Mouse (Mus musculus) limb, embryonic 14.5 days (tissue): ENCODE measurements around the gene Pebp1. TPM values are rescaled to one million over a fixed set of nuclear protein-coding genes. Genes with fewer than 3 reads are reported as not detected.

Experiments
- ATAC-seq: fragments of 200-750 bp; cut with Nextera tagmentation; 2 replicates; pipeline ENCODE4 v1.8.0; 2017; ENCODE audit warnings: low read depth, moderate number of reproducible peaks, moderate TSS enrichment; ENCODE audit not compliant: low FRiP score
- DNase-seq: peaks from one replicate; pipeline ENCODE4 v3.0.0-alpha.2; 2015; ENCODE audit warnings: low spot score
- H3K27ac ChIP-seq: fragments of 300-500 bp; sonication (generic); replicated peaks from 2 replicates; pipeline ENCODE4 v1.5.1; 2014; ENCODE audit warnings: low read depth, mild to moderate bottlenecking, low read length, moderate library complexity, mixed read lengths
- H3K27me3 ChIP-seq: fragments of 300-500 bp; sonication (generic); 2 replicates; pipeline ENCODE4 v1.6.1; 2014; ENCODE audit warnings: low read length, mixed read lengths; ENCODE audit not compliant: control insufficient read depth, insufficient read depth
- H3K36me3 ChIP-seq: fragments of 300-500 bp; sonication (generic); 2 replicates; pipeline ENCODE4 v1.6.1; 2014; ENCODE audit warnings: mild to moderate bottlenecking, low read length, moderate library complexity, mixed read lengths; ENCODE audit not compliant: control insufficient read depth, insufficient read depth
- H3K4me1 ChIP-seq: fragments of 300-500 bp; sonication (generic); 2 replicates; pipeline ENCODE4 v1.6.1; 2014; ENCODE audit warnings: antibody characterized with exemption, low read length, mixed read lengths; ENCODE audit not compliant: control insufficient read depth, insufficient read depth
- H3K4me2 ChIP-seq: fragments of 300-500 bp; sonication (generic); replicated peaks from 2 replicates; pipeline ENCODE4 v1.6.1; 2014; ENCODE audit warnings: low read depth, mild to moderate bottlenecking, low read length, moderate library complexity; ENCODE audit not compliant: severe bottlenecking
- H3K4me3 ChIP-seq: fragments of 300-500 bp; sonication (generic); replicated peaks from 2 replicates; pipeline ENCODE4 v1.5.1; 2014; ENCODE audit warnings: low read length
- H3K9ac ChIP-seq: fragments of 300-500 bp; sonication (generic); 2 replicates; pipeline ENCODE4 v1.6.1; 2014; ENCODE audit warnings: mild to moderate bottlenecking, low read depth, low read length, moderate library complexity; ENCODE audit not compliant: severe bottlenecking
- H3K9me3 ChIP-seq: fragments of 300-500 bp; sonication (generic); 2 replicates; pipeline ENCODE4 v1.6.1; 2016; ENCODE audit warnings: low read length; ENCODE audit not compliant: control insufficient read depth
- POLR2A ChIP-seq: fragments of 200-500 bp; IDR thresholded peaks from 2 replicates; pipeline ENCODE4 v1.8.0; 2012; ENCODE audit warnings: inconsistent platforms, mild to moderate bottlenecking, moderate library complexity, borderline replicate concordance; ENCODE audit not compliant: insufficient read depth, insufficient read length; ENCODE audit errors: extremely low read depth
- WGBS: fragments of 180-500 bp; shearing (Covaris S2); extraction: QIAGEN DNeasy Blood & Tissue Kit; methylation state at CpG from one replicate; pipeline ENCODE4 v1.1.7; 2014; 5-methylcytosine and 5-hydroxymethylcytosine counted together
- polyA plus RNA-seq, 2 experiments: library from polyadenylated mRNA; depleted of rRNA in 1 of 2; stranded (reverse) in 1 of 2; unstranded in 1 of 2; fragments of >200 nt; fragmentation: Nextera tagmentation in 1 of 2; extraction: Ambion mirVana in 1 of 2; gene quantifications; 2 replicates each; pipeline versions ENCODE4 v1.2.1 to v1.2.3; 2012 to 2014

Gene Pebp1
- polyA plus RNA-seq, 2 experiments: 547 to 706 TPM

GRCm38 (mm10) chr5:117306826-117307225 is 19.4 kb upstream of the Pebp1 start:
- Histone ChIP-seq H3K4me2 (no peak overlapping the region), H3K27me3 (no peaks in the 10 kb centered on the region), H3K4me3 (no peak overlapping the region), H3K27ac (no peak overlapping the region), H3K9ac (no peak overlapping the region), H3K4me1 (no peaks in the 10 kb centered on the region), H3K36me3 (no peaks in the 10 kb centered on the region), H3K9me3 (no peaks in the 10 kb centered on the region)
- no peak for ATAC-seq
- DNase-seq: no peak
- TF ChIP-seq POLR2A: no peak
- WGBS: 93% methylated on average over 2 of the region's 2 CpGs

GRCm38 (mm10) chr5:117305754-117306153 is 18.3 kb upstream of the Pebp1 start:
- Histone ChIP-seq H3K4me3 (no peak overlapping the region), H3K27me3 (no peaks in the 10 kb centered on the region), H3K9ac (no peak overlapping the region), H3K27ac (no peak overlapping the region), H3K9me3 (no peaks in the 10 kb centered on the region), H3K4me1 (no peaks in the 10 kb centered on the region), H3K36me3 (no peaks in the 10 kb centered on the region), H3K4me2 (no peak overlapping the region)
- DNase-seq (no peak), ATAC-seq (no peak)
- WGBS: 86% methylated on average over 5 of the region's 5 CpGs
- no peak for TF ChIP-seq POLR2A

- no peak for TF ChIP-seq POLR2A
- Histone ChIP-seq H3K4me2 (no peak overlapping the region), H3K9me3 (no peaks in the 10 kb centered on the region), H3K27me3 (no peaks in the 10 kb centered on the region), H3K4me1 (no peaks in the 10 kb centered on the region), H3K9ac (no peak overlapping the region), H3K4me3 (no peak overlapping the region), H3K36me3 (no peaks in the 10 kb centered on the region), H3K27ac (no peak overlapping the region)
- WGBS: 66% methylated on average over 7 of the region's 7 CpGs
- DNase-seq (peak; percentile 65), ATAC-seq (no peak)
Measured at GRCm38 (mm10) chr5:117304947-117305346, 17.5 kb upstream of the Pebp1 start.

GRCm38 (mm10) chr5:117303691-117304579 is 16.5 kb upstream of the Pebp1 start:
- no peak overlapping the region for H3K9ac ChIP-seq
- H3K4me1 ChIP-seq: no peaks in the 10 kb centered on the region
- no peak overlapping the region for H3K27ac ChIP-seq
- 66% methylated on average over 18 of the region's 18 CpGs for WGBS
- no peak for ATAC-seq
- no peak overlapping the region for H3K4me3 ChIP-seq
- no peak for TF ChIP-seq POLR2A
- DNase-seq: no peak
- no peaks in the 10 kb centered on the region for H3K36me3 ChIP-seq
- H3K4me2 ChIP-seq: no peak overlapping the region
- H3K9me3 ChIP-seq: no peaks in the 10 kb centered on the region
- H3K27me3 ChIP-seq: no peaks in the 10 kb centered on the region

GRCm38 (mm10) chr5:117302899-117303298 is 15.5 kb upstream of the Pebp1 start:
- no peak for ATAC-seq
- H3K4me2 ChIP-seq: no peak overlapping the region

More at GRCm38 (mm10) chr5:117302899-117303298, 15.5 kb upstream of the Pebp1 start:
- H3K27ac ChIP-seq: no peak overlapping the region
- DNase-seq: no peak
- H3K9me3 ChIP-seq: no peaks in the 10 kb centered on the region
- H3K27me3 ChIP-seq: no peaks in the 10 kb centered on the region
- TF ChIP-seq POLR2A: no peak
- no peak overlapping the region for H3K4me3 ChIP-seq
- WGBS: 60% methylated on average over 3 of the region's 3 CpGs
- no peaks in the 10 kb centered on the region for H3K36me3 ChIP-seq
- H3K4me1 ChIP-seq: no peaks in the 10 kb centered on the region
- H3K9ac ChIP-seq: no peak overlapping the region
